Mouse (Mus musculus) spleen, adult 12 weeks (tissue): ENCODE measurements at regions not wholly inside any gene's neighbourhood (a gene's known extent, or its start where the extent isn't known, plus 50 kb on each side); places are given as distances from the start of the nearest gene placed in this dataset.

Experiments
- DNase-seq: peaks from one replicate; pipeline ENCODE4 v3.0.0; 2022; ENCODE audit warnings: low spot score

GRCm38 (mm10) chr9:84408260-84409203, 483.6 kb downstream of the Bckdhb start:
- DNase-seq: no peak
